Mouse (Mus musculus): ENCODE results near the gene Ssxb10.
"Not testable (repeated sequence)": the region's sequence is repeated elsewhere in the genome, so short reads cannot be mapped to it uniquely, and the experiment has no call there.

Ssxb10 gene

GRCm38 (mm10) chrX:8327124-8327523 is at the start of gene Ssxb10:
Gene Ssxb10 (plus strand): TSS chrX:8327424.
- no peak for DNase-seq

- no peak for DNase-seq
Measured at GRCm38 (mm10) chrX:8288621-8289020, 38.6 kb upstream of the Ssxb10 start.

- no peak for DNase-seq
Measured at GRCm38 (mm10) chrX:8309302-8309701, 17.9 kb upstream of the Ssxb10 start.

- DNase-seq: peak; percentile 66
Measured at GRCm38 (mm10) chrX:8314905-8315304, 12.3 kb upstream of the Ssxb10 start.

- not testable (repeated sequence) for DNase-seq
Measured at GRCm38 (mm10) chrX:8366678-8367077, 39.5 kb downstream of the Ssxb10 start, which contains the start of gene Ssxb9. Gene Ssxb9 (plus strand): TSS chrX:8366978.
